Comparison of ENCODE assay signal across 8 mouse cellular contexts in the genomic region with DNA sequence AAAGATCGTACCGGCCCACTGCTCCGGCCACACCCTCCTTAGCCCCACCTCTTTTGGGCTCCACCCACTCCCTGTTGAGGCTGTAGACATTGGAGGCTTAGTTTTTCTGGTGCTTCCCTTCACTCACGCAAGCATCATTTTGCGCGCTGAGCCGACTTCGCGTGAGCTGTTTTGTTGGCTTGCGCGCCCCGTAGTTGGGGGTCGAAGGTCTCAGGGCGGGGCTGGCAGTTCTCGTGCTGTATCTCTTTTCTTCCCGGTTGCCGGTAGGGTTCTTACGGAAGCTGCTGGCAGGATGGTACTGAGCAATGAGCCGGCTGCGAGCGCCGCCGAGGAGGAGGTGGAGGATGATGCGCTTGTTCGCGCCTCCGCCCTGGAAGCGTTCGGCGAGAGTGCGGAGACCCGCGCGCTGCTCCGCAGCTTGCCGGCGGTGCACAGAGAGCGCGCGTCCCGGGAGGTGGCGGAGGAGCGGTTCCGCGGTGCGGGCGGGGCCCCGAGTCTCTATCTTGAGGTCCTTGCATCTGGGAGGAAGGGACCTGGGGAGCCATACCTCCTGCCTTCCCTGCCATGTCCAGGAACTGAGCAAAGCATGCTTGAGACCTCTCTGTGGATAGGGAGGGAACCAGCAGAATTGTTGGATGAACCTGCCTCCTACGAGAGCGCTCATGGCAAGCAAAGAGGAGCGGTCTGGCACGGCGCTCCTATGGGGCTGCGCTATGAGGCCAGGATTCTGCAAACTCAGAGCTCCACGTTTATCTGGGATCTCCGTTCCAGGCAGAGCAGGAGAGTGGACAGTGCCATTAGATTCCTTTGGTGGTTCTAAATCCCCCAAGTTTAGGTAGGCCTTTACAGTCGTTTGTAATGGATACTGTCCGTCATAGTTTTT. TPM values are rescaled to one million over a fixed set of nuclear protein-coding genes. Genes with fewer than 3 reads are reported as not detected.
DNase-seq lines count a peak whose midpoint lies in the region; ATAC-seq lines count a peak whose summit lies in the region.

Gene Tbcd (plus strand): TSS at position 197 of the 883 bp plus-strand sequence.

- DNase-seq in adipocyte (ENCODE audit: low spot score): peak; percentile 98
- DNase-seq in embryo, embryonic 10 days (ENCODE audit: low spot score): peak; percentile 95
- DNase-seq in gastrocnemius, postnatal 10 days: peak; percentile 93
- peak; percentile 94 for DNase-seq in induced T-regulatory cell, adult 2 months (ENCODE audit: low read depth)
- DNase-seq in left cerebral cortex, adult 9 months (ENCODE audit: low spot score in 2 of 2): peak; percentile 93 to 98
- DNase-seq in right cerebral cortex, postnatal 14 days: peak; percentile 94
- DNase-seq in urinary bladder, postnatal 36 days (ENCODE audit: low spot score in 2 of 2): peak; percentile 95

- ATAC-seq in megakaryocyte progenitor cell, adult 5-6 weeks (replicated peaks; ENCODE audit: poor library complexity): peak; percentile 98

RNA-seq across cellular contexts. Expression of gene Tbcd, which starts in this region (rescaled TPM):
- 10 to 100 TPM; 18.4 to 18.8 TPM for total RNA-seq in gastrocnemius, postnatal 10 days (2021)
- 32.7 and 36.7 TPM in 2 replicates for total RNA-seq in megakaryocyte progenitor cell, adult 5-6 weeks (2015)
- total RNA-seq in megakaryocyte progenitor cell, adult 5-6 weeks (2017): 38.8 and 54.1 TPM in 2 replicates

Comparison
In these comparisons a context has a peak if more than half of its experiments do, and no peak if none do; other contexts are left out.
1. Peak in every context shown above with its lines: DNase-seq and ATAC-seq.